Mouse (Mus musculus): ENCODE measurements around the gene D7Ertd443e. TPM values are rescaled to one million over a fixed set of nuclear protein-coding genes. Genes with fewer than 3 reads are reported as not detected.

D7Ertd443e gene
- polyA plus RNA-seq (2016; fragmentation: Nextera tagmentation; extraction: Ambion mirVana): not detected in 2 replicates

DNA sequence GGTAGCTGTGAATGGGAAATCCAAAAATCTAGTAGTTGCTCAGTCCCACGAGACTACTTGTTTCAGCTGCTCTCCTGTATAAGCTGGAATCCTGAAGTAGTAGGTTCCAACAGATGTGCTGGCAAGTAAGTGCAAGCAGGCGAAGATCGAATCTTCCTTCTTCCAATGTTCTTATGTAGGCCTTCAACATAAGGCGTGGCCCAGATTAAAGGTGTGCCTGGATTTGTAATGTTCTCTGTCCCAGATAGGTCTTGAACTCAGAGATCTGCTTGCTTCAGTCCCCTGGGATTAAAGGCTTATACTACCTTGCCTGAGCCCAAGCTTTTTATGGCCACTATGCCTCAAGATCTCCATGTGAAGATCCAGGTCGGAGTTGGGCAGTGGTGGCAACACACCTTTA lies at the start of gene D7Ertd443e:
Gene D7Ertd443e, minus strand, starts transcription at position 101 of the 400 bp plus-strand sequence.
- no peak within 1 kb of the TSS for H3K4me3 ChIP-seq
- no peak within 1 kb of the TSS for H3K27ac ChIP-seq (replicated peaks)
- DNase-seq (ENCODE audit: low spot score): no peak
- no peaks in the 10 kb centered on the region for H3K4me1 ChIP-seq
- 88% methylated on average over 5 of the region's 5 CpGs for WGBS
- H3K9me3 ChIP-seq (replicated peaks): no peaks in the 10 kb centered on the region
- H3K36me3 ChIP-seq: no peaks in the 10 kb centered on the region
- H3K27me3 ChIP-seq (ENCODE audit: low read depth, poor library complexity, severe bottlenecking): no peaks in the 10 kb centered on the region

DNA sequence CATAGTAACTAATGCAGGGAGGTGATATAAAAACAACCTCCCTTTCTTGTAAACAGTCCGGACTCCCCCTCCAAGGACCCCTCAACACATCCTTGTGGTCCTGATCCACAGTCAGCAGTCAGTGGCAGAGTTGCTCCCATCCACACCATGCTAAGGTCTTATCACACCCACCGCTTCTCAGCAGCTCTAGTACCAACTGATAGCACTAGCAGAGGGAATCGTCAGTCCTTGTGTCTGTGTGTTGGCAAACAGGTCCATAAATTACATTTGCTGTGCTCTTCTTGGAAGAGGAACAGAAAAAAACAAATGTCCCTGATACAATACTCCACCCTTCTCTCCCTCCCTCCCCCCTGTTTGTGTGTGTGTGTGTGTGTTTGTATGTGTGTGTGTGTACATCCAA lies 46.2 kb upstream of the D7Ertd443e start:
- 90% methylated on average over 3 of the region's 3 CpGs for WGBS
- Histone ChIP-seq H3K27ac (replicated peaks) (no peak overlapping the region), H3K4me3 (no peak overlapping the region), H3K9me3 (replicated peaks) (no peaks in the 10 kb centered on the region; the same call in 1 of the 2 replicates), H3K36me3 (no peaks in the 10 kb centered on the region), H3K4me1 (no peaks in the 10 kb centered on the region), H3K27me3 (ENCODE audit: low read depth, poor library complexity, severe bottlenecking) (no peaks in the 10 kb centered on the region)
- no peak for DNase-seq (ENCODE audit: low spot score)

DNA sequence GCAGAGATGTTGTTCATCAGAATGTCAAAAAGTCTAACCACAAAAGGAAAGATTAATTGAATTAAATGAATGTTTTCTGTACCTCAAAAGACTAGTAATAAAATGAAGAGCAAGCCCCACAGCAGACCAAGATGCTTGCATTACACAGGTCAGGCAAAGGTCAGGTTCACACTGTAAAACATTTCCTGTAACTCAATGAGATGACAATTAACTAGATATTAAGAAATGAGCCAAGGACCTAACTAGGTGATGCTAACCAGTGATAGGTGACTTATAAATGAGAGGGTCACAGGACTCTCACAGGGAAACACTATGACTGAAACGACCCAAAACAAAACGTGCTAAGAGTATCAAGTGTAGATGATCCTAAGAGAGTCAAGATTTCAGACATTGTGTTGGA lies 43.2 kb upstream of the D7Ertd443e start:
- no peak overlapping the region for H3K27ac ChIP-seq (replicated peaks)
- no peaks in the 10 kb centered on the region; the same call in 1 of the 2 replicates for H3K9me3 ChIP-seq (replicated peaks)
- no peaks in the 10 kb centered on the region for H3K36me3 ChIP-seq
- no peak overlapping the region for H3K4me3 ChIP-seq
- DNase-seq (ENCODE audit: low spot score): no peak
- H3K4me1 ChIP-seq: no peaks in the 10 kb centered on the region
- WGBS: 84% methylated on average over 2 of the region's 2 CpGs
- no peaks in the 10 kb centered on the region for H3K27me3 ChIP-seq (ENCODE audit: low read depth, poor library complexity, severe bottlenecking)

DNA sequence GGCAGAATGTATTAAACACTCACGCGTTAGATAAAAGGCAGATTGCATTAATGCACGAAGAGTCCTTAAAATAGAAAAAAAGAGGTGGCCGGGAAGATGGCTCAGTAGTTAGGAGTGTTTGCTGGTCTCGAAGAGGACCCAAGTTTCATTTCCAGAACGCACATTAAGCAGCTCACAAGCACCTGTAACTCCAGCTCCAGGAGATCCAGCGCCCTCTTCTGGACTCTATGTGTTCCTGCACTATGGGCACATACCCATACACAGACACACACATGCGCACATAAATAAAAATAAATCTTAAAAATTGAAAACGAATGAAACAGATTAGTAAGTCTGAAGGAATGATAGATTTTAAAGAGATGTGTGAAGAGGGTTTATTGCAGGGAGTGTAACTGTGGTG lies 29.6 kb upstream of the D7Ertd443e start:
- H3K36me3 ChIP-seq: no peaks in the 10 kb centered on the region
- DNase-seq (ENCODE audit: low spot score): no peak
- H3K4me1 ChIP-seq: no peaks in the 10 kb centered on the region
- peaks cover 3% of the 10 kb centered on the region; the same call in 1 of the 2 replicates for H3K27me3 ChIP-seq (ENCODE audit: low read depth, poor library complexity, severe bottlenecking)
- WGBS: 95% methylated on average over 9 of the region's 9 CpGs
- peaks cover 3% of the 10 kb centered on the region; the same call in 1 of the 2 replicates for H3K9me3 ChIP-seq (replicated peaks)
- no peak overlapping the region for H3K4me3 ChIP-seq
- no peak overlapping the region for H3K27ac ChIP-seq (replicated peaks)

DNA sequence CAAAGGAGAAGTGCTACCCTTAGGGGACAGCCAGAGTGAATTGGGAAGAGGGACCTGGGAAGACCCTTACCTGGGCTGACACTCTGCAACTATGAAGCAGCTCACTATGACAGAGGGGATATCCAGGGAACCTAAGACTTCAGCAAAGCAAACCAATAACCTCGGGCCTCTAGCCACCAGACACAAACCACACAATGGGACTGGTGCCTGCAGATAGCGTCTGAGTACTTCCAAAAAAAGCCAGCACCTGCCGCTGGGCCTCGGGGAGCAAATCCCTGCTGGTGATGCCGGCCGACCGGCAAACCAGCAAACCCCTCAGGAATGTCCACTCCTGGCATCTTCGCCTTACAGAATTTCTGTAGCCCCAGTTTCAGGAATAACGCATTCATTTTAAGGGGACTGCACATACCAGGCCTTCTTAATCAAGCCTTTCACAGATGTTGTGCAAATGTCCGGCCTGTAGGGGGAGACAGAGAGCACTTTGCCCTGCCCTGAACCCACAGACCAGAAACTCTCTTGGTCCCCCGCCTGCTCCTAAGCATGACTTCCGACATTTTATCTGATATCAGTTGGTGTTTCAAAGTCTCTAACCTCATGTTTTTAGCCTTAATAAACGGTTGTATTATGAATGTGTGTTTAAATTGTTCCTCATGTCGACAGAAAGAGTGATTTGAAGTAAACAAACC lies 28.7 kb upstream of the D7Ertd443e start:
- WGBS: 44% methylated on average over 14 of the region's 14 CpGs
- no peak overlapping the region for H3K27ac ChIP-seq (replicated peaks)
- DNase-seq (ENCODE audit: low spot score): peak; percentile 23

DNA sequence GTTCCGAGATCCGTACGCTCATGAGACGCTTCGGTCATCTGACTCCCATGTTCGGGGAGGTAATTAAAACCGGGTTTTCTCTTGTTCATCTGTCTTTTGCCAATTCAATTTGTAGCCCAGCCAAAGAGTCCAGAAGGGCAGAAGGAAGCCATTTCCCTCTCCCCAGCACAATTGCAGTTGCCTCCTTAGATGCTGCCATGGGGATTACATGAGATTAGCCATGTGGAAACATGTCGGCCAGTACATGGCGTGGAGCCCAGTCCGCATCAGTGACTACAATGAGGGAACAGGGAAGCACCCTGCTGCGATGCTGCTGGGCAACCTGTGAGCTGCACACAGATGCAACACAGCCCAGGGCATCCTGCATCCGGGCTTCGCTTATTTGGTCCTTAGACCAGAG lies 23.2 kb upstream of the D7Ertd443e start:
- Histone ChIP-seq H3K9me3 (replicated peaks) (no peaks in the 10 kb centered on the region), H3K27ac (replicated peaks) (no peak overlapping the region)
- WGBS: 89% methylated on average over 13 of the region's 13 CpGs

More for the DNA sequence above, 28.7 kb upstream of the D7Ertd443e start:
- no peaks in the 10 kb centered on the region for H3K4me1 ChIP-seq
- H3K36me3 ChIP-seq: no peaks in the 10 kb centered on the region
- peaks cover 3% of the 10 kb centered on the region; the same call in 1 of the 2 replicates for H3K9me3 ChIP-seq (replicated peaks)
- peaks cover 3% of the 10 kb centered on the region; the same call in 1 of the 2 replicates for H3K27me3 ChIP-seq (ENCODE audit: low read depth, poor library complexity, severe bottlenecking)
- H3K4me3 ChIP-seq: no peak overlapping the region

DNA sequence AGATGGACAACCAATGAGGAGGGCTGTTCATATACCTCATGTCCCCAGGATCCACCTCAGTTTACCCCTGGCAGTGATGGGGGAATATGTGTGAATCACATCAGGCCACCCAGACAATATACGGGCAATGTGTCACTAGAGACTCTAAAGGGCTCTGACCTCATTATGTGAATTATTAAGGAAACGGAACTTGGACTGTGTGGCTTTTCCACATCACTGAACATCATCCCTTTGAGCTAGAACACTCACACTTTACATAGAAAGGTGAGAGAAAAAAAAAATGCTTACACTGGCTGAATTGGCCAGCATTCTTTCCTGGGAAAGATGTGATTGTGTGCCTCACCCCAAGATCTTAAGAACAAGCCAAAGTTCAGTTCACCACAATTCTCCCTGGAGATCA lies 15.3 kb upstream of the D7Ertd443e start:
- no peaks in the 10 kb centered on the region for H3K27me3 ChIP-seq (ENCODE audit: low read depth, poor library complexity, severe bottlenecking)
- H3K9me3 ChIP-seq (replicated peaks): no peaks in the 10 kb centered on the region
- H3K36me3 ChIP-seq: no peaks in the 10 kb centered on the region
- no peak overlapping the region for H3K4me3 ChIP-seq
- H3K4me1 ChIP-seq: no peaks in the 10 kb centered on the region
- no peak for DNase-seq (ENCODE audit: low spot score)
- H3K27ac ChIP-seq (replicated peaks): no peak overlapping the region
- 78% methylated on average over 2 of the region's 2 CpGs for WGBS

More for the DNA sequence above, 23.2 kb upstream of the D7Ertd443e start:
- DNase-seq (ENCODE audit: low spot score): no peak
- Histone ChIP-seq H3K4me1 (no peaks in the 10 kb centered on the region), H3K36me3 (no peaks in the 10 kb centered on the region), H3K27me3 (ENCODE audit: low read depth, poor library complexity, severe bottlenecking) (peaks cover 3% of the 10 kb centered on the region; the same call in 1 of the 2 replicates), H3K4me3 (no peak overlapping the region)

DNA sequence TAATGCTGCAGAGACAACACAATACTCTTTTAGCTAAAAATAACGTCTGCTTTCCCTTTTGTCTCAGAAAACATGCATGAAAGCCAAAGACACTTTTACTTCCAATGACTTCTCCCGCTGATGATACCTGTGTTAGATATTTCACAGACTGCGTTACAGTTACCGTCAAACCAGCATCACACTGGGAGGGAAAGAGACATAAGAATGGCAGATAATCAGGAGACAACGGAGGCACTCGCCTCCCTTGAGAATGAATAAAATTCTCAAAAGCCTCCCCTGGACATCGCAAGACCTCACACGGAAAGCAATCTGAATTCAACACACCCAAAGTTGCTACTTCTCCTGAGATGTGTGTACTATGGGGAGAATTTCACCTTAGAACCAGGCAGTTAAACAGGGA lies 11.3 kb upstream of the D7Ertd443e start:
- H3K36me3 ChIP-seq: no peaks in the 10 kb centered on the region
- no peaks in the 10 kb centered on the region for H3K27me3 ChIP-seq (ENCODE audit: low read depth, poor library complexity, severe bottlenecking)
- H3K9me3 ChIP-seq (replicated peaks): no peaks in the 10 kb centered on the region
- 85% methylated on average over 8 of the region's 8 CpGs for WGBS
- no peaks in the 10 kb centered on the region for H3K4me1 ChIP-seq
- no peak for DNase-seq (ENCODE audit: low spot score)
- H3K4me3 ChIP-seq: no peak overlapping the region
- no peak overlapping the region for H3K27ac ChIP-seq (replicated peaks)

DNA sequence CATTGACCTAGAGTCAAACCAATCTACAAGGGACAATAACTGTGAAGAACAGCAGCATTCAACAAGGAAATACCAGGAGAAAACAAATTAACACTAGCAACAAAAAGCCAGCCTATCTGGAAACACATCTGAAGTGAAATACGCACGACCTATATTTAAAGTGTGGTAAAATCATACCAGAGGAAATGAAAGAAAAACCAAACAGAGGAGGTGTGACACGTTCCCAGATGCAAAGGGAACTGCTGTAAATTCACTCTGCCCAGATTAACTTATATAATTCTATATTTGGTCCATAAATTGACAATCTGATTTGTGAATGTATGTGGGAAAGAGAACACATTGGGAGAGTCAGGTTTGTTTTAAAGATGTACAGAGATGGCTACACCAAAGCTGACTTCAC lies 2.7 kb downstream of the D7Ertd443e start:
- Histone ChIP-seq H3K27ac (replicated peaks) (no peak overlapping the region), H3K27me3 (ENCODE audit: low read depth, poor library complexity, severe bottlenecking) (no peaks in the 10 kb centered on the region), H3K36me3 (no peaks in the 10 kb centered on the region), H3K4me3 (no peak overlapping the region), H3K9me3 (replicated peaks) (no peaks in the 10 kb centered on the region), H3K4me1 (no peaks in the 10 kb centered on the region)
- WGBS: 90% methylated on average over 3 of the region's 3 CpGs
- no peak for DNase-seq (ENCODE audit: low spot score)

DNA sequence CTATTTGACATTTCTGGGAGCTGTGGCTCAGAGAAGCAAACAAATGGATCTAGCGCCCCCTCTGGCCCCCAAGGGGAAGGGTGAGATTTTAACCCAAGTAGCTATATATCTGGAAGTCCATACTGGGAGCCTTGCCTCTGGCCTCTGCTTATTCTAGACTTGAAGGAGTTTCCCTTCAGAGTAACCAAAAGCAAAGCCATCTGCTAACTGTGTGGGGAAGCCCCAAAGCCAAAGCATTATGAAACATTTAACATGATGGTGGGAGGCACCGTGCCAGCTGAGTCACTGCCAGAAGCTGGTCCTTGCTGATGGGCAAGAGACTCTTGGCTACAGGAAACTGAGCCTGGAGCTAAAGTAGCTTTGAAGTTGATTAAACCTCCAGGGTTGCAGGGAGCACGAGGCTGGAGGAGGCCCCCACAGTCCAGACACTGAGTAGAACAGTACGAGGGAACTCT lies 4.0 kb downstream of the D7Ertd443e start:
- peaks cover 5% of the 10 kb centered on the region; the same call in 1 of the 2 replicates for H3K4me1 ChIP-seq
- DNase-seq (ENCODE audit: low spot score): peak; percentile 17
- H3K27ac ChIP-seq (replicated peaks): no peak overlapping the region
- H3K4me3 ChIP-seq: no peak overlapping the region
- H3K36me3 ChIP-seq: no peaks in the 10 kb centered on the region
- WGBS: 57% methylated on average over 4 of the region's 4 CpGs
- no peaks in the 10 kb centered on the region for H3K27me3 ChIP-seq (ENCODE audit: low read depth, poor library complexity, severe bottlenecking)
- H3K9me3 ChIP-seq (replicated peaks): no peaks in the 10 kb centered on the region

DNA sequence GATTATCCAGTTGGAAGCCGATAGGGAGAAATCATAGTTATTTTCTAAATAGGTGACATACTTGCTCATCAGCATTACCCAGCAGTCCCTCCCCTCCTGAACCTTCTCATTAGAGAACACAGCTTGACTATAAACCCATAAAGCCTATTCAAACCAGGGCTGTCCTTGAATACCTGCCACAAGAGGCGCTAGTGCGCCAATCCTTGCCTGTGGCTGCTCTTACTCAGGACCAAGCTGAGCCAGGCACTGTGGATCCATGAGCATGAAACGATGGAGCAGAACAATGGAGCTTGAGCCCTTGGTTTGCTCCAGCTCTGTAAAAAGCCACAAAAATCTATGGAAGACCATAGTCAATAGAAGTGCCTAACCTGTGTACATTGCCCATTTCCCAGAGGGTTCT lies 7.2 kb downstream of the D7Ertd443e start:
- Histone ChIP-seq H3K36me3 (no peaks in the 10 kb centered on the region), H3K9me3 (replicated peaks) (no peaks in the 10 kb centered on the region)

DNA sequence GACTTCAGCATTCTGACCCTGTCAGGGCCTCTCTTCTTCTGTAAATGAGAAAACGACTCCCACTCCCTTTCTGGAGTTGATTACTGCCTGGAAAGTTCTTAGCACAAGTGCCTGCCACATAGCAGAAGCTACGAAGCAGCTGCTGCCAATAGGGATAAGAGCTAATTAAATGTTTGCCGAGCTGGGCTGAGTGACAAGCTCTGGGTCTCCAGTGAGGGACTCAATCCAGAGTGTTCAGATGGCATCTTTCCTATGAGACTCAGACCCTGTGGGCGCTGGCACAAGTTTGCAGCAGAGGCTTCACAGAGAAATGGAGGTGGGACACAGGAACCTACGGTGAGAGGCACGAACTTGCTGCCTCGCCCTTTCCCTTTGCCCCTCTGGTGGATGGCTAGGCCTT lies 8.7 kb downstream of the D7Ertd443e start:
- H3K9me3 ChIP-seq (replicated peaks): no peaks in the 10 kb centered on the region
- 73% methylated on average over 7 of the region's 7 CpGs for WGBS
- no peaks in the 10 kb centered on the region for H3K27me3 ChIP-seq (ENCODE audit: low read depth, poor library complexity, severe bottlenecking)
- peaks cover 13% of the 10 kb centered on the region for H3K4me1 ChIP-seq
- no peak overlapping the region for H3K4me3 ChIP-seq
- DNase-seq (ENCODE audit: low spot score): no peak
- no peaks in the 10 kb centered on the region for H3K36me3 ChIP-seq
- no peak overlapping the region for H3K27ac ChIP-seq (replicated peaks)

More for the DNA sequence above, 7.2 kb downstream of the D7Ertd443e start:
- no peaks in the 10 kb centered on the region for H3K27me3 ChIP-seq (ENCODE audit: low read depth, poor library complexity, severe bottlenecking)
- no peak overlapping the region for H3K4me3 ChIP-seq
- peak; percentile 48 for DNase-seq (ENCODE audit: low spot score)
- H3K4me1 ChIP-seq: peaks cover 5% of the 10 kb centered on the region; the same call in 1 of the 2 replicates
- 50% methylated on average over 4 of the region's 4 CpGs for WGBS
- H3K27ac ChIP-seq (replicated peaks): no peak overlapping the region

DNA sequence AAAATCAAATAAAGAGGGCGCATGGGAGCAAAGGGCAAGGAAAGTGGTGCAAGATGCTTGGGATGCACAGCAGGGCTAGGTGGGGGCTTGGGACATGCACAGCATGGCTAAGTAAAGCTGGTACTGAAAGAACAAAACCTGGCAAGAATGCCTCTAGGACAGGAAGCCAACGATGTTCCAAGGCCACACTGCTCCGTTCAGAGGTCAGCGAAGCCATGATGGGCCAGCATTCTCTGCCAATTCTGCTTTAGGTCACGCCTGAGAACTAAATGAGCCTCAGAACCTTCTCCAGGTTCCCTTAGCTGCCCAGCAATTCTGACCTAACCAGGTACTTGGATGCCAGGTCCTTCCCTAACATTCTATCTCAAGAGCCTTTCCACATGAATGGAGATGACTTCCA lies 13.2 kb downstream of the D7Ertd443e start:
- WGBS: 49% methylated on average over 5 of the region's 5 CpGs
- no peak overlapping the region for H3K27ac ChIP-seq (replicated peaks)
- H3K27me3 ChIP-seq (ENCODE audit: low read depth, poor library complexity, severe bottlenecking): no peaks in the 10 kb centered on the region
- DNase-seq (ENCODE audit: low spot score): no peak
- H3K9me3 ChIP-seq (replicated peaks): no peaks in the 10 kb centered on the region
- no peaks in the 10 kb centered on the region for H3K36me3 ChIP-seq
- H3K4me1 ChIP-seq: peaks cover 17% of the 10 kb centered on the region
- H3K4me3 ChIP-seq: no peak overlapping the region

Data from midbrain, embryonic 10.5 days (tissue).